Mouse (Mus musculus): ENCODE data around the gene Apoa2.

GRCm38 (mm10) chr1:171187851-171188700, 36.8 kb upstream of the Apoa2 start:
- no peak for TF ChIP-seq CTCF (IDR thresholded peaks at IDR 0.05; ENCODE audit: low read depth)
- TF ChIP-seq EP300 (IDR thresholded peaks at IDR 0.05; ENCODE audit: low read depth), result no peak
